Mouse (Mus musculus) Patski (cell line): ENCODE results near the gene Upk3bl. TPM values are rescaled to one million over a fixed set of nuclear protein-coding genes. Genes with fewer than 3 reads are reported as not detected.

ENCODE experiments used
- ATAC-seq: fragments of 100-300 bp; one replicate; pipeline ENCODE4 v1.8.0; 2021
- CTCF ChIA-PET: fragments of 350-600 bp; sonication (Branson Sonifier 250); formaldehyde crosslinking; loops from one replicate; lab custom pipeline; 2022; ENCODE audit warnings: inconsistent platforms; lab: Charles Lee
- POLR2A ChIA-PET: fragments of 350-600 bp; sonication (Branson Sonifier 250); formaldehyde crosslinking; loops from one replicate; lab custom pipeline; 2022; ENCODE audit warnings: antibody characterized with exemption, inconsistent platforms; lab: Charles Lee
- DNase-seq: peaks from one replicate; pipeline ENCODE4 v3.0.0-alpha.2; 2011; ENCODE audit warnings: low read depth, low spot score
- H3K27me3 ChIP-seq: fragments of 371-371 bp; one replicate; pipeline ENCODE4 v1.5.1; 2021
- CTCF ChIP-seq: fragments of 100-300 bp; IDR thresholded peaks from one replicate; pipeline ENCODE4 v1.5.1; 2021
- in situ Hi-C: fragments of 300-500 bp; cut with MboI; formaldehyde crosslinking; loops from 3 replicates; pipeline ENCODE4 v1.11.1; 2018; ENCODE audit warnings: low pct_unique_long_range_greater_than_20kb, mixed read lengths
- polyA plus RNA-seq: library from polyadenylated mRNA; unstranded; gene quantifications from one replicate; pipeline ENCODE4 v1.2.3, GENCODE M21; 2021

The Upk3bl gene
- polyA plus RNA-seq, 1 experiment from 2014 or later: 5.7 TPM

DNA sequence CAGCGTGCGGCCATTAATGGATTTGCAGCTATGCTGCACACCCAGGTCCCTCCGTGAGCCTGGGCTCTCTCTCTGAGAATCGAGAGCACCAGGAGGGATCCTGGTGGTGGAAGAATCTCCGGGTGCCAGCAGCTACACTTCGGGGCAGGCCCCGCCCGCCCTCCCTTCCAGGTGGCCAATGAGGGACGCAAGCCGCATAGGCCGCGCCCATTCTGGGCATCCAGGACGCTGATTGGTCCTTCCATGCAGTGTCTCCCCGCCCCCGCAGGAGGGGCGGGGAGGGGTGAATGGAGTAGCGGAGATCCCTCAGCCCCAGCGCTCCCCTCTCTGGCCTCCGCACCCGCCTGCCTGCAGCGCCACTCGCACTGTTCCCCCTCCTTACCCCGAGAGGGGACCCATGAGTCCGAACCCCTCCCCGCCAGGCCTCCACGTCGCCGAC, 29.4 kb downstream of the Upk3bl start, which contains the start of gene Rasa4:
Gene Rasa4 (plus strand): TSS at position 248 of the 439 bp plus-strand sequence.
- in situ Hi-C loops: no loop called here
- DNase-seq: peak; percentile 70
- no peak for TF ChIP-seq CTCF
- ChIA-PET POLR2A (no interaction called here), CTCF (no interaction called here)
- H3K27me3 ChIP-seq: no peaks in the 10 kb centered on the region
- peak; percentile 93 for ATAC-seq

DNA sequence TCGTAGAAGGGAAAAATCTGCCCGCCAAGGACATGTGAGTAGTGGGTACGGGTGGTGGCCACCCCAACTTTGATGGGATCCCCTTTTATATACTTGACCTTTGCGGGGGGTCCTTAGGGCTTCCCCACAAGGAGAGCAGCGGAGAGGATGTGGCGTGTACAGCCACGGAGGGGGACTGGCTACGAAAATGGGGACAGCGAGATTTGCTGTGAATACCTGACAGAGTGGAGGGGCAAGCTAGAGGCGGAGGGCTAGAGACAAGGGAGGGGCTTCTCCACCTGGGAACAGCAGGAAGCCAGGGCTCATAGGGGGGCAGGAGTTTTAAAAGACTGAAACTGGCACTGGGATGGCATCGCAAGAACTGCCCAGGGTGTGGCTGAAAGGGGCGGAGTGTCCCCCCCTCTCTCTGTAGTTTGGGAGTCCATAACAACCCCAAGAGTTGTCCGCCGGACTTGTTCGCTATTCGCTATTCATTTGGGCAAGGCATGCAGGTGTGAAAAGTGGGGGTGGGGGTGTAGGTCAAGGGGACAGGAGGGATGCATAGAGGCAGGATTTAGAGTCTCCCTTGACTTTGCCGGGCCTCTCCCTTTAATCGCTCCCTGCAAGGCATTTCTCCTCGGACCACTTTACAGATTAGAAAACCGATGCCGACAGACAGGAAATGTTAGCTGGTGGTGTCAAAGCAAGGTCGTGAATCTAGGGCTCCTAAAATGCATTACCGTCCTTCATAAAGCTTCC, 30.0 kb downstream of the Upk3bl start:
- no peak for DNase-seq
- no peak for TF ChIP-seq CTCF
- ChIA-PET CTCF (no interaction called here), POLR2A (interaction anchor here (0.6 kb wide), 1 partner anchor 71 kb away, joined by 3 read pairs; no protein-coding TSS in a partner anchor)
- H3K27me3 ChIP-seq: no peaks in the 10 kb centered on the region
- in situ Hi-C loops: no loop called here
- ATAC-seq: peak; percentile 19

DNA sequence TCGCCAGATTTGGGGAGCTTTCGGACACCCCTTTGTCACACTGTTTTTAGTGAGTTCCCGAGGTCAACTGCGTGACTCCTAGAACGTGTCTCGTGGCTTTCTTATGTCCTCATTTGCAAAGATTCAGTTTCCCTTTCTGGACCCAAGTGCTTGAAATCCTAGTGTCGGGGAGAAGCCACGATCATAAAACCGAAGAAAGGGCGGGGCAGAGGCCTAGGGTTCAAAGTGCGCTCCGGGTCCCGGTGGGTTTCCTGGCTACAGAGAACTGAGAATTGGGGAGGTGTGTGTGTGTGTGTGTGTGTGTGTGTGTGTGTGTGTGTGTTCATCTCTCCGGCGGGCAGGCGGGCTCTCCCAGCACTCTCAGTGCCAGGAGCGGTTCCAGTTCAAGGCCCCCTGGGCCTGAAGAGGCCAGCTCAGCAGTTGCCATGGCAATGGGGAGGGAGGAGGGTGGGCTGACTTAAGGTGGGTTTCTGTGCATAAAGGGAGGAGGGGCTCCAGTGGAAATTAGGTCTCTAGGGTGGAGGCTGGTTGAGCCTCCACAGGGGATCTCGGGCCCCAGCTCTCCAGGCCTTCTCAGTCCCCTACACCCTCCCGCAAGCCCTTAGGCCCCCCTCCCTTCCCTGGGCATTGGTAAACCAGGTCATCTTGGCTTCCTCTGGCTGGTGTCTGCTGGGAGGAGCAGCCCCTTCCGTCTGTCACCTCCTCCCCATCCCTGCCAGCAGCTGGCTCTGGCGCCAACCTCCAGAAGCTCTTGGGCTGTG, 30.8 kb downstream of the Upk3bl start:
- POLR2A ChIA-PET: interaction anchor here (0.6 kb wide), 1 partner anchor 70 kb away, joined by 3 read pairs; no protein-coding TSS in a partner anchor
- no peak for TF ChIP-seq CTCF
- in situ Hi-C loops: no loop called here
- no peaks in the 10 kb centered on the region for H3K27me3 ChIP-seq
- CTCF ChIA-PET: no interaction called here
- ATAC-seq: no peak
- DNase-seq: no peak

DNA sequence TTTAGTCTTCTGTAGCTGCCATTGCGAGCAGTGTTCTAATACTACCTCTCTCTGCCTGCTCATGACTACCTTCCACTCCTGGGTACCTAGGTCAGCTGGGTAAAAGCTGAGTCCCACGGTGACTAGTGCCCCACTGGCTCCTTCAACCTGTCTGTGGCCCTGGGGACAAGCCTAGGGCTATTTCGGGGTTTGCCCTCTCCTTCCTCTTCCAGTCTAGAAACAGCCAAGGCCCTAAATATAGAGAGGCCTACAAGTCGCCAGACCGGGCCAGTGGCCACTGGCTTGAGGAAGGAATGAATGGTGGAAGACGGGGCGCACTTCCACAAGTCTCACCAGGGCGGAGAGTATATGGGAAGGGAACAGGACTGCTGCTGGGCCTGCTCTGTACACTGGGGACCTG, 32.0 kb downstream of the Upk3bl start:
- CTCF ChIA-PET: no interaction called here
- POLR2A ChIA-PET: no interaction called here
- in situ Hi-C loops: no loop called here
- DNase-seq: no peak
- no peak for ATAC-seq
- no peaks in the 10 kb centered on the region for H3K27me3 ChIP-seq
- no peak for TF ChIP-seq CTCF

DNA sequence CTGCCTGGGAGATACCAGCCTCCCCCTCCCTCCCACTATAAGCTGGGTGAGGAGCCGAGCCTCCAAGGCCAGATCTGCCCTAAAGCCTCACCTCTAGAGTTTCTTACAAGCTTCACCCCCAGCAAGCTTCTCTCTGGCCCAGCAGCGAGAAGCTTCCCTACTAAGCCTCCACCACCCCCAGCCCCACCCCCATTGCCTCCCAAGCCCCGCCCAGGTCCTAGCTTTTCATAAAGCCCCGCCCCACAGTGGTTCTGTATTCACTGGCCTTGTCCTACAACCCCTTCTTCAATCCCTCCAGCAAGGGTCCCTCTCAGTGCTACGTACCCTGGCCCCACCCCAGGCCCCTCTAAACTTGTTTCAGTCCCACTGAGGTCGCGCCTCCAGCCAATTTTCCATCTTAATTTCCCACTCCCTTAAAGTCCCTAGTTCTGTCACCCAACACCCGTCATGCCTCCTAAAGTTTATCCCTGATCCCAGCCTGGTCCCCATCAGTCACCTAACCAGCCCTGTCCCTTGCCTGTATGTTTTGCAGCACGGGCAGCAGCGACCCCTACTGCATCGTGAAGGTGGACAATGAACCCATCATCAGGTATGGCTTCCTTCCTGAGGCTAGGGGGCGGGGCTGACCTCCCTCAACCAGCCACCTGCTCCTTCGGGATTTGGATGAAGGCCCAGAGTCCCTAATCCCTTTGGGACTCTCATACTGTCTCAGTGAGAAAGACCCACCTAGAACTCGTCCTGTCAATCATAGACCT, 34.7 kb downstream of the Upk3bl start:
- ATAC-seq: no peak
- ChIA-PET CTCF (interaction anchor here (1.2 kb wide), 1 partner anchor 27 kb away, joined by 3 read pairs; no protein-coding TSS in a partner anchor), POLR2A (interaction anchor here (0.6 kb wide), 1 partner anchor 36 kb away, joined by 4 read pairs; no protein-coding TSS in a partner anchor)
- in situ Hi-C loops: no loop called here
- DNase-seq: no peak
- H3K27me3 ChIP-seq: no peaks in the 10 kb centered on the region
- no peak for TF ChIP-seq CTCF

- in situ Hi-C loops: no loop called here
- POLR2A ChIA-PET: no interaction called here
Measured at GRCm38 (mm10) chr5:136091927-136092326, 37.6 kb downstream of the Upk3bl start.

DNA sequence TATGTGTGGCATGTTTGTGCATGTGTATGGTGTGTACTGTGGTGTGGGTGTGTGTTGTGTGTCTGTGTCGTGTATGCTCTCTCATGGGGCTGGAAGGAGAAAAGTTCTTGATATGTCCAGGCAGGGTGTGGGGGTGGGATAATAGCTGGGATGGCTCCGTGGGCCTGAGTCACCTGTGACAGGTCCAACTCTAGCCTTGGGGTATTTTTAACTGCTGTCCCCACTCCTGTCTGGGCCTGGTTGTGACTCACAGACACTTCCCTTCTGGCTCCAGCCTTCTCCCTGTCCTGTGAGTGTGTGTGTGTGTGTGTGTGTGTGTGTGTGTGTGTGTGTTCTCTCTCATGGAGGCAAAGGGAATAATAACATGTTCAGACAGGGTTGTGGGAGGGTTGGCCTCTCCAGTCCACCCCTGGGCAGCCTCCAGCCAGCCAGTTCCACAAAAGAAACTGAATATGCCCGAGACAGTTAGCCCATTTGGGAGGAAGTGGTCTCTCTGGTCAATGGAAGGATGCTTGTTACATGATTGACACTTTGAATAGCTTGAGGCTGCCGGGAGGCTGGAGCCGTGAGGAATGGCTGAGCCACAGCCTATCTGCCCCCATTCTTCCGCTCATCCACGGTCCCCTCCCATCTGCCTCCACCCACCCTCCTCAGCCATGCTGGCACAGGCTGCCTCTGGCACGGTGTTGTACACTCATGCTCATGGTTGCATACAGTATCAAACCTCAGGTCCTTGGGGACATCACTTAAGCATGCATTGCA, 40.1 kb downstream of the Upk3bl start:
- TF ChIP-seq CTCF: no peak
- no peaks in the 10 kb centered on the region for H3K27me3 ChIP-seq
- POLR2A ChIA-PET: no interaction called here
- no peak for ATAC-seq
- DNase-seq: no peak
- in situ Hi-C loops: no loop called here
- CTCF ChIA-PET: interaction anchor here (1.2 kb wide), 1 partner anchor 10 kb away, joined by 3 read pairs; no protein-coding TSS in a partner anchor

More at GRCm38 (mm10) chr5:136091927-136092326, 37.6 kb downstream of the Upk3bl start:
- ATAC-seq: no peak
- no peak for TF ChIP-seq CTCF
- CTCF ChIA-PET: interaction anchor here (1.3 kb wide), 1 partner anchor 12 kb away, joined by 4 read pairs; no protein-coding TSS in a partner anchor
- DNase-seq: no peak
- H3K27me3 ChIP-seq: no peaks in the 10 kb centered on the region

DNA sequence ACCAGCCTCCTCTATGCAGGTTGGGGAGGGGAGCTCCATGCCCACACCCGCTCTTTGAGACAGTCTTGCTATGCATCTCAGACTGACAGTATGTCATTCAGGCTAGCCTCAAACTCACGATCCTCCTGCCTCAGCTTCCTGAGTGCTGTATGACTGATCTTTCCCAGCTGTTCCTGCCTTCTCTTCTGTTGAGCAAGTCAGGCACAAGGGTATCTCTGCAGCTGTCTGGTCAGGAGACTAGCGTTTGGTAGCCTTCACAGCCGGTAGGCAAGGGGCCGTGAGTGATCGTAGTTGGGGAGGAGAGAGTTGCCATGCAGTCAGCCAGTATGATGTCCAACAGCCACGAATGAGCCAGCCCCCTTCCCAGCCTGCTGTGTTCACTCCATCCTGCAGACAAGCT, 40.8 kb downstream of the Upk3bl start:
- ChIA-PET POLR2A (interaction anchor here (0.5 kb wide), 1 partner anchor 132 kb away, joined by 5 read pairs; no protein-coding TSS in a partner anchor), CTCF (interaction anchor here (1.2 kb wide), 1 partner anchor 10 kb away, joined by 3 read pairs; no protein-coding TSS in a partner anchor)
- ATAC-seq (no peak), DNase-seq (no peak)
- no peaks in the 10 kb centered on the region for H3K27me3 ChIP-seq
- TF ChIP-seq CTCF: no peak
- in situ Hi-C loops: no loop called here

GRCm38 (mm10) chr5:136098536-136098935, 44.2 kb downstream of the Upk3bl start:
- ChIA-PET CTCF (no interaction called here), POLR2A (no interaction called here)
- ATAC-seq (no peak), DNase-seq (no peak)
- TF ChIP-seq CTCF: no peak
- in situ Hi-C loops: no loop called here
- no peaks in the 10 kb centered on the region for H3K27me3 ChIP-seq
